Mouse (Mus musculus): ENCODE measurements around the gene Sh2d2a. TPM values are rescaled to one million over a fixed set of nuclear protein-coding genes. Genes with fewer than 3 reads are reported as not detected.

Sh2d2a gene
- polyA plus RNA-seq (2017; shearing (Covaris generic)) = 100 to 1,000 TPM; 207 to 242 TPM

DNA sequence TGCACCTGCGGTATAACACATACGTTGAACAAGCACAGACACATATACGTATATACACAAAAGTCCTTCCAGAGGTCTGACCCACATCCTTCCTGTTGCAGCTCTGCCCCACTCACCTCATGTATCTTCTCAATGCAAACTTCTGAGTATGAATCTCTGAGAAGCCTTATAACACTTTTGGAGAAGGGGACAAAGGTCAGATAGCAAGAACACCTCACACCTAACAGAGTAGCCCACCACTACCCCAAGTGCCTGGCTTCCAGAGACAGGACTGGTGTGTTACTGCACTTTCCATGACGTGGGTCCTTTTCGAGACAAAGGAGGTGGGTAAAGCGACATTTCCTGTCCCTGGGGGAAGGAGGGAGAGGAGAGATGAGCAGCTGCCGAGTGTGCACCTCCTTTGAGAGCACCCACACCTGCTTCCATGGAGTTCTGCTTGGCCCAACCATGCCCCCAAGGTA is at the start of gene Sh2d2a:
TSS of gene Sh2d2a (plus strand) at position 106 of the 461 bp plus-strand sequence.

DNA sequence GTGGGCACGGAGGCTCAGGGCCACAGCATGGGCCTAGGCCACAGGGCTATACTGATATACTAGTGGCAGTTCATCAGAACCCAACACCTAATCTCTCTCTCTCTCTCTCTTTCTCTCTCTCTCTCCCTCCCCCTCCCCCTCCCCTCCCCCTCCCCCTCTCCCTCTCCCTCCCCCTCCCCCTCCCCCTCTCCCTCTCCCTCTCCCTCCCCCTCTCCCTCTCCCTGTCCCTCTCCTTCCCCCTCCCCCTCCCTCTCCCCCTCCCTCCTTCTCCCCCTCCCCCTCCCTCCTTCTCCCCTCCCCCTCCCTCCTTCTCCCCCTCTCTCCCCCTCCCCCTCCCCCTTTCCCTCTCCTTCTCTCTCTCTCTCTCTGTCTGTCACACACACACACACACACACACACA is 22.3 kb upstream of the Sh2d2a start, which contains the start of gene Pear1:
TSS of gene Pear1 (minus strand) at position 101 of the 400 bp plus-strand sequence.

DNA sequence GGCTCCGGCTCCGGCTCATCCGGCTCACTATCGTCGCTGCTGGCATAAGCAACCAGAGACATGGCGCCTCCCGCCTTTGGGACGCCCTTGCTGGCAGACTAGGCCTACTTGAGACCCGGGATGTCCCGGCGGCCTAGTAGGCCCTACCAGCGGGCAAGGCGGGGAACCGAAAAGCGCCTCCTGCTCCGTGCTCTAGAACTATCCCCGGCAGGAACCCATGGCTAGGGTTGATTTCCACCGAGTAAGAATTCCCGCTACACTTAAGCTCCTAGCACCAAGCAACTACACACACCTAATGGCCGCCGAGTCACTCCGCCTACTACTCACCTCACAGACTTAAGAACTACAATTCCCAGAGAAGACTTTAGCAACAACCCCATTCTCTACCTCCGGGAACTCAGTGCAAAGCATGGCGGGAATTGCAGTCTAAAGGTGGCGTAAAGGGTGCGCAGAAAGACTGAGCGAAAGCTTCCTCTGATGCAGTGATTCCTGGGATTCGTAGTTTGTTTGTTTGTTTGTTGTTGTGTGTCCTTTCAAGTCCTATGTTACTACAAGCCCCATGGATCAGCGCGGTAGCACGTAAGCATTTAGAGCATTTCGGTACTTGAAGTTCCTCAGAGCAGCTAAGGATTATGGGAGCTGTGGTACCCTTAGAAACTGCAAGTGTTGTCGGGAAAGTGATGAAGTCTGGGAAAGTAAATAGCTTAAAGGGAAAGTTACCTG is 38.9 kb downstream of the Sh2d2a start, which contains the start of gene Prcc:
TSS of gene Prcc (minus strand) at position 328 of the 723 bp plus-strand sequence.

Other genes with a start within 250 kb of the Sh2d2a start
- 10 to 100 TPM; 15.8 to 17.8 TPM for gene Arhgef11, start 229.2 kb upstream of the Sh2d2a start, polyA plus RNA-seq (2017; shearing (Covaris generic))
- under 1 TPM; 0.13 to 0.51 TPM for gene Lrrc71, start 98.1 kb upstream of the Sh2d2a start, polyA plus RNA-seq (2017; shearing (Covaris generic))
- gene Ntrk1, start 51.6 kb upstream of the Sh2d2a start, polyA plus RNA-seq (2017; shearing (Covaris generic)) = 1 to 10 TPM in 1 of 2 experiments, under 1 TPM in 1; 0.24 to 2.0 TPM
- 1 to 10 TPM in 1 of 2 experiments, under 1 TPM in 1; 0.06 to 1.3 TPM for gene Insrr, start 49.8 kb upstream of the Sh2d2a start, polyA plus RNA-seq (2017; shearing (Covaris generic))
- 100 to 1,000 TPM in 1 of 2 experiments, 10 to 100 TPM in 1; 51.9 to 127 TPM for gene Pear1, start 22.4 kb upstream of the Sh2d2a start, polyA plus RNA-seq (2017; shearing (Covaris generic))
- gene Prcc, start 38.9 kb downstream of the Sh2d2a start, polyA plus RNA-seq (2017; shearing (Covaris generic)) = 10 to 100 TPM; 13.9 to 19.8 TPM
- gene Hdgf, start 59.6 kb downstream of the Sh2d2a start, polyA plus RNA-seq (2017; shearing (Covaris generic)) = 100 to 1,000 TPM; 130 to 152 TPM
- 100 to 1,000 TPM; 129 to 143 TPM for gene Mrpl24, start 72.8 kb downstream of the Sh2d2a start, polyA plus RNA-seq (2017; shearing (Covaris generic))
- 10 to 100 TPM; 32.3 to 33.0 TPM for gene Isg20l2, start 83.6 kb downstream of the Sh2d2a start, polyA plus RNA-seq (2017; shearing (Covaris generic))
- 10 to 100 TPM; 27.7 to 30.8 TPM for gene Rrnad1, start 84.0 kb downstream of the Sh2d2a start, polyA plus RNA-seq (2017; shearing (Covaris generic))
- gene Crabp2, start 101.9 kb downstream of the Sh2d2a start, polyA plus RNA-seq (2017; shearing (Covaris generic)) = 1 to 10 TPM in 1 of 2 experiments, not detected in 1; 1.1 TPM
- 1 to 10 TPM in 1 of 2 experiments, under 1 TPM in 1; 0.58 to 4.1 TPM for gene Nes, start 124.3 kb downstream of the Sh2d2a start, polyA plus RNA-seq (2017; shearing (Covaris generic))
- not detected for gene Bcan, start 153.5 kb downstream of the Sh2d2a start, polyA plus RNA-seq (2017; shearing (Covaris generic))
- under 1 TPM in 1 of 2 experiments, not detected in 1; 0.12 TPM for gene Hapln2, start 180.8 kb downstream of the Sh2d2a start, polyA plus RNA-seq (2017; shearing (Covaris generic))
- 10 to 100 TPM; 27.3 to 49.8 TPM for gene Gpatch4, start 196.4 kb downstream of the Sh2d2a start, polyA plus RNA-seq (2017; shearing (Covaris generic))
- gene Naxe, start 211.7 kb downstream of the Sh2d2a start, polyA plus RNA-seq (2017; shearing (Covaris generic)) = 10 to 100 TPM; 80.8 to 88.9 TPM
- 1 to 10 TPM in 1 of 2 experiments, not detected in 1; 1.5 TPM for gene Ttc24, start 231.5 kb downstream of the Sh2d2a start, polyA plus RNA-seq (2017; shearing (Covaris generic))
- 1 to 10 TPM in 1 of 2 experiments, under 1 TPM in 1; 0.69 to 3.5 TPM for gene Iqgap3, start 235.2 kb downstream of the Sh2d2a start, polyA plus RNA-seq (2017; shearing (Covaris generic))